Mouse (Mus musculus): Measurements from ENCODE around the gene Ift20. TPM values are rescaled to one million over a fixed set of nuclear protein-coding genes. Genes with fewer than 3 reads are reported as not detected.

Ift20 gene
- polyA plus RNA-seq, 1 experiment from 2014 or later, result 154 TPM

DNA sequence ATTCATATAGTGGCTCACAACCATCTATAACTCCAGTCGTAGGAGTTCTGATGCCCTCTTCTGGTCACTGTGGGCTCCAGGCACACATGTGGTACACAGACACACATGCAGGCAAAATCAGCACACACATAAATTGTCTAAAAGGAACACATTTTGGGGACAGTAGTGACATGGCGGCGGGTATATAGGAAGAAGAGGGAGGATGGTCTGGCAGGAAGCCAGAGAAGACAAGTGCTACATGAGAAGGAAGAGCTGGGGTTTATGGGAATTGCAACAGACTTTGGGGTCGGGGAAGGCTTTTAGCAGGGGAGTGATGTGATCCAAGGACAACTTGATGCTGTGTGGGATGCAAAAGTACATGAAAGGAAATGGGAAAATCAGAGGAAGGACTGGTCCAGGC lies 1.6 kb upstream of the Ift20 start:
- H3K36me3 ChIP-seq (ENCODE audit: control insufficient read depth, insufficient read depth, low read length), result peaks cover 6% of the 10 kb centered on the region
- peak overlapping the region; percentile 97 for H3K4me3 ChIP-seq (ENCODE audit: low read length)
- ATAC-seq (ENCODE audit: low read depth), result no peak
- no peaks in the 10 kb centered on the region for H3K27me3 ChIP-seq (ENCODE audit: control insufficient read depth, insufficient read depth, low read depth, low read length)
- peaks cover 24% of the 10 kb centered on the region for H3K4me1 ChIP-seq (replicated peaks; ENCODE audit: control insufficient read depth, insufficient read depth, low read length)
- WGBS, result 52% methylated on average over 4 of the region's 4 CpGs
- peak overlapping the region; percentile 97 for H3K27ac ChIP-seq (ENCODE audit: low read length)
- no peak overlapping the region; the same call in 1 of the 2 replicates for H3K9ac ChIP-seq (ENCODE audit: low read length)
- H3K4me2 ChIP-seq (ENCODE audit: low read depth, low read length), result peak overlapping the region; percentile 75
- H3K9me3 ChIP-seq (ENCODE audit: control insufficient read depth, low read length), result no peaks in the 10 kb centered on the region

DNA sequence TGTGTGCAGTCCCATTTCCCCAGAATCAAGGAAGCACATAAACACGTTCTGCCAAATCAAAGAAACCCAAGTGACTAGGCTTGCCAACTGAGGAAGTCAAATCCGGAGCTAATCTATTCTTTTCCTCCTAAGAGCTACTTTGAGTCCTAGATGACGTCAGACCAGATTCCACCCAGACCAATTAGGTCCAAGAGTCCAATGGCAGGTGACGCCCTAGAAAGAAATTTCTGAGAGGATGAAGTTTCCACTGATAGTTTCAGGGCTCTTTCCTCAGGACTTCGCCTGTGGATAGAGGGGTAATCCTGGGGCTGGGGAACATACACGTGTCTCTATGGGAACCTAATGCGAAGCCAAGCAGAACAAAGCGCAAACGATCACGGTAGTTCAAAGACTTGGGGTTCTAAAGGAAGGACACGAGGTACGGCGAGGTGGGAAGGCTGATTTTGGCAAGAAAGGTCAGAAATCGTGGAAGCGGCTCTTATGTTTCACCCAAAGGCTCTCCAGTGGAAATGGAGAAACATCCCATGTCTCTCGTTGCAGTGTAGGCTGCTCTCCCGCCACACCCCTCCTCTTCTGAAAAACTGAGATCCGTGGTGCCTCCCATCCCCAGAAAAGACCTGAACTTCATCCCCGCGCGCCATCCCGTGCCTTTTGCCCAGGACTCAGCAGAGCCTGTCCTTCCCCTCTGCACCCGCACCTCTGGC lies 633 bp upstream of the Ift20 start:
- peak overlapping the region; percentile 97 for H3K4me3 ChIP-seq (ENCODE audit: low read length)
- H3K4me2 ChIP-seq (ENCODE audit: low read depth, low read length), result peak overlapping the region; percentile 75
- no peaks in the 10 kb centered on the region for H3K27me3 ChIP-seq (ENCODE audit: control insufficient read depth, insufficient read depth, low read depth, low read length)
- H3K27ac ChIP-seq (ENCODE audit: low read length), result peak overlapping the region; percentile 97
- peak overlapping the region; percentile 92 for H3K9ac ChIP-seq (ENCODE audit: low read length)
- H3K9me3 ChIP-seq (ENCODE audit: control insufficient read depth, low read length), result no peaks in the 10 kb centered on the region
- H3K4me1 ChIP-seq (replicated peaks; ENCODE audit: control insufficient read depth, insufficient read depth, low read length), result peaks cover 24% of the 10 kb centered on the region
- WGBS, result under 1% methylated on average over 23 of the region's 23 CpGs
- peak; percentile 55 for ATAC-seq (ENCODE audit: low read depth)
- peaks cover 10% of the 10 kb centered on the region for H3K36me3 ChIP-seq (ENCODE audit: control insufficient read depth, insufficient read depth, low read length)

DNA sequence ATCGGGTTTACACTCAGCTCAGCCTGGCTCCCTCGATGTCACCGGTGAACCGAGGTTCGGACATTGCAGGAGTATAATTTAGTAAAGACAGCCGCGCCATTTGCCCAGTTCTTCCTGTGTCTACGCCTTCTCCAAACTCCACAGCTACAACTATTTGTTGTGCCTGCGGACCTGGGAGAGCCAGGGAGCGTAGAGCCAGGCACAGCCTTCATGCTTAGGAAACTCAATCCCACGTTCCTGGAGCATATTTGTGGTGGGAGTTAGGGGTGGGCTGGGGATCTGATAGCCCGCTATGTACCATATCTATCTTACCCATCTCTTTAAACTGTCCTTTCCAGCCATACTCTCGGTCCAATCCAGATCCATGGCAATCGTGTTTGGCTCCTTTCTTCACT lies 526 bp downstream of the Ift20 start:
- Histone ChIP-seq H3K4me1 (replicated peaks; ENCODE audit: control insufficient read depth, insufficient read depth, low read length) (peaks cover 21% of the 10 kb centered on the region), H3K4me3 (ENCODE audit: low read length) (peak overlapping the region; percentile 97), H3K27ac (ENCODE audit: low read length) (peak overlapping the region; percentile 79), H3K27me3 (ENCODE audit: control insufficient read depth, insufficient read depth, low read depth, low read length) (no peaks in the 10 kb centered on the region), H3K9me3 (ENCODE audit: control insufficient read depth, low read length) (no peaks in the 10 kb centered on the region), H3K4me2 (ENCODE audit: low read depth, low read length) (peak overlapping the region; percentile 92), H3K9ac (ENCODE audit: low read length) (peak overlapping the region; percentile 89), H3K36me3 (ENCODE audit: control insufficient read depth, insufficient read depth, low read length) (peaks cover 14% of the 10 kb centered on the region)
- under 1% methylated on average over 14 of the region's 14 CpGs for WGBS
- ATAC-seq (ENCODE audit: low read depth), result peak; percentile 0; the same call in 1 of the 2 replicates

DNA sequence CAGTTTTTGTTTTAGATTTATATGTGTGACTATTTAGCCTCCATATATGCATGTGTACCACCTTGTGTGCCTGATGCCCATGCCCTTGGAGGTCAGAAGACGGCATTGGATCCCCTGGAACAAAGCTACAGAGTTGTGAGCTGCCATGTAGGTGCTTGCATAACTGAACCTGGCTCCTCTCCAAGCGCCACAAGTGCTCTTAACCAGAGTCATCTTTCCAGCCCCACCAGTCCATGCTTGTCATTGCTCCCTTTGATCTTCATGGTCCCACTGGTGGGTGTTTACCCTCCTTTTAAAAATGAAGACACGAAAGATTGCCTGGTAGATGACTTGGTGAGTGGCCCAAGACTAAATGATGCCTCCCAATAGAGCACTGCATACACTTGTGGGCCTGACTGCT lies 4.2 kb downstream of the Ift20 start:
- H3K36me3 ChIP-seq (ENCODE audit: control insufficient read depth, insufficient read depth, low read length), result peaks cover 27% of the 10 kb centered on the region
- no peak overlapping the region for H3K4me2 ChIP-seq (ENCODE audit: low read depth, low read length)
- 56% methylated on average over 3 of the region's 3 CpGs for WGBS
- ATAC-seq (ENCODE audit: low read depth), result no peak
- no peak overlapping the region for H3K4me3 ChIP-seq (ENCODE audit: low read length)
- H3K9ac ChIP-seq (ENCODE audit: low read length), result no peak overlapping the region
- H3K4me1 ChIP-seq (replicated peaks; ENCODE audit: control insufficient read depth, insufficient read depth, low read length), result peaks cover 12% of the 10 kb centered on the region
- no peaks in the 10 kb centered on the region for H3K27me3 ChIP-seq (ENCODE audit: control insufficient read depth, insufficient read depth, low read depth, low read length)
- no peak overlapping the region for H3K27ac ChIP-seq (ENCODE audit: low read length)
- no peaks in the 10 kb centered on the region for H3K9me3 ChIP-seq (ENCODE audit: control insufficient read depth, low read length)

DNA sequence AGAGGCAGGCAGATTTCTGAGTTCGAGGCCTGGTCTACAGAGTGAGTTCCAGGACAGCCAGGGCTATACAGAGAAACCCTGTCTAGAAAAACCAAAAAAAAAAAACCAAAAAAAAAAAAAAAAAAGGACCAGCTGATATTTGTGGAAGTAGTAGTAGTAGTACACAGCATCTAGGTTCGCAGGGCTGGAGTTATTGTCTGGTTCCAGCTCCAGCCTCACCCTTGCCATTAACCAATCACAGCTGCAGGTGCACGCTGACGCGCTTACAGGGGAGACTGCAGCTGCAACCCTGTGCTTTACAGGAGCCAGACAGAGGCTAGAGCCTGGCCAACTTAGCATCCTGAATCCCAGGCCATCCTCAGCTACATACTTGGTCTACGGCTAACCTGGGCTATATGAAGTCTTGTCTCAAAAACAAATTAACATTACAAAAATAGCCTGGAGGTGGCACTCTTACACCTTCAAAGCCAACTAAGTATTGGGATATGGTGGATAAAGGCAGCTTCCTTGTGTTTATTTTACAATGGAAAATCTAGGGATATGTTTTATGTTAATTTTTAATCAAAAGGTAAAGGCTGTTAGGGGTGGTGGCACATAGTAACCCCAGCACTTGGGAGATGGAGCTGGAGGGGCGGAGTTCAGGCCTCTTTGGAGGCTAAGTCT lies 8.4 kb downstream of the Ift20 start:
- Histone ChIP-seq H3K4me2 (ENCODE audit: low read depth, low read length) (no peak overlapping the region), H3K4me3 (ENCODE audit: low read length) (no peak overlapping the region), H3K27ac (ENCODE audit: low read length) (no peak overlapping the region), H3K9me3 (ENCODE audit: control insufficient read depth, low read length) (no peaks in the 10 kb centered on the region), H3K4me1 (replicated peaks; ENCODE audit: control insufficient read depth, insufficient read depth, low read length) (peaks cover 16% of the 10 kb centered on the region), H3K9ac (ENCODE audit: low read length) (no peak overlapping the region), H3K27me3 (ENCODE audit: control insufficient read depth, insufficient read depth, low read depth, low read length) (no peaks in the 10 kb centered on the region), H3K36me3 (ENCODE audit: control insufficient read depth, insufficient read depth, low read length) (peaks cover 27% of the 10 kb centered on the region)
- 90% methylated on average over 7 of the region's 7 CpGs for WGBS
- ATAC-seq (ENCODE audit: low read depth), result no peak

DNA sequence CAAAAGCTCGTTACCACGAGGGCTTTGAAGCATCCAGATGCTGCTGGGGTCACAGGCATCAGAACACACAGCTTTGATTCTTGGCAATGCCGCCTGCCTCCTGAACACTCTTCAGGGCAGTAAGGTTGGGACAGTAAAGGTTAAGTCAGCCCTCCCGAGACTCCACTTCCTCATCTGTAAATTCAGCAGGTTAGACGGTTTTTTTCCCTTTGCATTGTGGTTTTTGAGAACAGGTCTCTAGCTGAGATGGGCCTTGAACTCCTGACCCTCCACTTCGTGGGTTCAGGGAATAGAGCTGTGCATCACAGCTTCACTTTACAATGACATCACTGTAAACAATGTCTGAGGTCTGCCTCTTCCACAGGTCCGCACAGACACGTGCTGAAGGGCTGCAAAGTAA lies 9.0 kb downstream of the Ift20 start:
- WGBS, result 46% methylated on average over 8 of the region's 8 CpGs
- no peak overlapping the region for H3K4me3 ChIP-seq (ENCODE audit: low read length)
- peaks cover 23% of the 10 kb centered on the region for H3K36me3 ChIP-seq (ENCODE audit: control insufficient read depth, insufficient read depth, low read length)

DNA sequence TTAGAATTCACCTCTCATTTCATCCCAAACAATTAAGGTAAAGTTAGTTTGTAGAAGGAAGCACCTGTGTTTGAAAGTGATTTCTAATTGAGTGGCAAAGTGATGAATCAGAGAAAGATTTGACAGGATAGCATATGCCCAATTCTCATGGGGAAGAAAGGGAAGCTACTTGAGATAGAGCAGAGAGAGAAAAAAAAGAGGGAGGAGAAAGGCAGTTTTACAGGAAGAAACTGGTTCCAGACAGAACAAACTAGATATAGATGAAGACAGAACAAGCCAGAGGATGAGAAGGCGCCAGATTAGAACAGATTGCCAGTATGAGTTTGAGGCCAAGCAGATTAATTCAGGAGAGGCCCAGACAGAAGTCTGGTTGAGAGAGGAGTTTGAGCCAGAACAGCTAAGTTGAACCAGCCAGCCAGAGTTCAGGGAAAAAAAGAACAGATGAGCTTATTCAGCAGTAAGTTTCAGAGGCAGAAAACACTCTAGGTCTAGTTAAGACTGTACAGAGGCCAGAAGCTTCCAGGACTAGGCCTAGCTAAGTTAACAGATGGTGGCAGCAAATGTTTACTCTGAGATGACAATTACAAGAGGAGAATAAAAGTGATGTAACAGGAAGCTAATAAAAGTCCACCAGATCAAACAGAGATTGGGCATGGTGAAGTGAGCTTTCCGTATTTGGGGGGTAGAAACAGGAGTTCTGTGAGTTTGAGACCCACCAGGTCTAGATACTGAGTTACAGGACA lies 11.7 kb downstream of the Ift20 start:
- Histone ChIP-seq H3K9me3 (ENCODE audit: control insufficient read depth, low read length) (no peaks in the 10 kb centered on the region), H3K4me2 (ENCODE audit: low read depth, low read length) (no peak overlapping the region), H3K27ac (ENCODE audit: low read length) (no peak overlapping the region), H3K36me3 (ENCODE audit: control insufficient read depth, insufficient read depth, low read length) (peaks cover 13% of the 10 kb centered on the region), H3K9ac (ENCODE audit: low read length) (no peak overlapping the region), H3K27me3 (ENCODE audit: control insufficient read depth, insufficient read depth, low read depth, low read length) (no peaks in the 10 kb centered on the region), H3K4me1 (replicated peaks; ENCODE audit: control insufficient read depth, insufficient read depth, low read length) (peaks cover 25% of the 10 kb centered on the region), H3K4me3 (ENCODE audit: low read length) (no peak overlapping the region)
- WGBS, result 62% methylated on average over 2 of the region's 2 CpGs
- no peak for ATAC-seq (ENCODE audit: low read depth)

More for the DNA sequence above, 9.0 kb downstream of the Ift20 start:
- no peaks in the 10 kb centered on the region for H3K9me3 ChIP-seq (ENCODE audit: control insufficient read depth, low read length)
- H3K9ac ChIP-seq (ENCODE audit: low read length), result no peak overlapping the region
- no peak overlapping the region for H3K27ac ChIP-seq (ENCODE audit: low read length)
- no peak overlapping the region for H3K4me2 ChIP-seq (ENCODE audit: low read depth, low read length)
- no peaks in the 10 kb centered on the region for H3K27me3 ChIP-seq (ENCODE audit: control insufficient read depth, insufficient read depth, low read depth, low read length)
- H3K4me1 ChIP-seq (replicated peaks; ENCODE audit: control insufficient read depth, insufficient read depth, low read length), result peaks cover 22% of the 10 kb centered on the region
- ATAC-seq (ENCODE audit: low read depth), result no peak

DNA sequence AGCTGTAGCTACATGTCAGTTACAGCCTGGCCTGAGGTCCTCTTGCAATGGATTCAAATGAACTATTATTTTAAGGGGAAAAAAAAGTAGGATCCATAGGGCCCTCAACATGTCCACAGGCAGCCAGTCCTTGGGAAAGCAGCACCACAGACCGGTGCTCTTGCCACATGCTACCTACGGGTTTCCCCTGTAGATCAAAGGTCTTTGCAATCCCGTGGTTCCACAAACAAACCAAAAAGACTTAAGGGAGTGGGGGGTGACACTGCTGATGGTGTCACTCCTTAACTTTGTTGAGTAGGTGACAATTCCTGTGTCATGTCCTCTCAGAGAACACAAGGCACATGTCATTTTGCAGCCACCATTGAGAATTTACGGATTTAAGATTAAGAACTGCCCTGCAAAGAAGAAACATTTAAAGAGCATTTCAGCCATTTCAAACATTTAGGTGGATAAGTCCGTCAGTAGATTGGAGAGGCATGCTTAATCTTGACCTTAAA lies 13.4 kb downstream of the Ift20 start:
- Histone ChIP-seq H3K4me2 (ENCODE audit: low read depth, low read length) (peak overlapping the region; percentile 93), H3K36me3 (ENCODE audit: control insufficient read depth, insufficient read depth, low read length) (peaks cover 4% of the 10 kb centered on the region; the same call in 1 of the 2 replicates), H3K27ac (ENCODE audit: low read length) (peak overlapping the region; percentile 81; the same call in 1 of the 2 replicates), H3K27me3 (ENCODE audit: control insufficient read depth, insufficient read depth, low read depth, low read length) (no peaks in the 10 kb centered on the region), H3K4me3 (ENCODE audit: low read length) (peak overlapping the region; percentile 79), H3K9me3 (ENCODE audit: control insufficient read depth, low read length) (no peaks in the 10 kb centered on the region), H3K9ac (ENCODE audit: low read length) (peak overlapping the region; percentile 80), H3K4me1 (replicated peaks; ENCODE audit: control insufficient read depth, insufficient read depth, low read length) (peaks cover 25% of the 10 kb centered on the region)
- no peak for ATAC-seq (ENCODE audit: low read depth)
- 2% methylated on average over 5 of the region's 5 CpGs for WGBS
